17 mouse cellular contexts compared by ENCODE assay signal in the genomic region with DNA sequence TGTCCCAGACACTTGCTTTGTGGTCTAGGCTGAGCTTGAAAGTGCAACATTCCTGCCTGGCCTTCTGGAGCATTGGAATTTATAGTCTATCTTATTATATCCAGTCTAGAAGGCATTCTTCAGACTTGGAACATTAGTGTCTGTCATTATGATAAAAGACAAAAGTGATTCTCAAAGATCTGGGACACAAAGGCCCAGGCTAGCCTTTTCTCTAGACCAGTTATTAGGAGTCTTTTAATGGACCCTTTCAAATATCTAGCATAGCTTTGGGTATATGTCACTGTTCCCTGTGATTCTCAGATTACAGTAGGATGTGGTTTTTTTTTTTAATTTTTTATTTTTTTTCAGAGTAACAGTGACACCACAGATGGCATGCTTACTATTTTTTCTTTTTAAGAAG. TPM values are rescaled to one million over a fixed set of nuclear protein-coding genes. Genes with fewer than 3 reads are reported as not detected.
DNase-seq lines count a peak whose midpoint lies in the region; ATAC-seq and TF ChIP-seq lines count a peak whose summit lies in the region.
"Had no signal": no experiment of that assay in that cellular context is flagged by ENCODE, and none has a peak within 500 bp of the region (broad histone marks: within the 10 kb centered on the region; RNA-seq: fewer than 3 reads in every experiment).

No protein-coding gene starts in this region.

- H3K4me1 ChIP-seq in embryonic fibroblast, embryonic 13.5 days (ENCODE audit: control insufficient read depth, insufficient read depth, low read length) = peaks cover 4% of the 10 kb centered on the region

- no peak for ATAC-seq in erythroblast, adult 5-6 weeks (replicated peaks; ENCODE audit: low FRiP score, poor library complexity, severe bottlenecking)
- ATAC-seq: activated CD4-positive, CD25-positive, alpha-beta regulatory T cell, adult 4 months; CD4-positive, CD25-positive, alpha-beta regulatory T cell, adult 4 months had no signal

- no peak for TF ChIP-seq POLR2A in embryonic fibroblast, embryonic 13.5 days (IDR thresholded peaks at IDR 0.05; ENCODE audit: low read depth, low read length)

- peak; percentile 11 for DNase-seq in 3134 (ENCODE audit: extremely low read depth, insufficient read length, low spot score)
- peak; percentile 92 for DNase-seq in Muller cell, postnatal 12 days (ENCODE audit: inconsistent ontology term)
- no peak for DNase-seq in cerebellum, postnatal 14 days
- no peak for DNase-seq in layer of hippocampus, adult 2 months (ENCODE audit: low spot score in 2 of 2)
- DNase-seq: adrenal gland, adult 8-10 months; B cell, adult 2 months; cerebellum, adult 11-12 months; cerebellum, adult 9-10 months; cerebellum, postnatal 10 days; cerebellum, postnatal 36 days had no signal

- H3K4me3 ChIP-seq in embryonic fibroblast, embryonic 13.5 days (ENCODE audit: insufficient read depth, low read length) = no peak overlapping the region
- H3K4me3 ChIP-seq in layer of hippocampus, adult 2 months = no peak overlapping the region

- TF ChIP-seq CTCF in embryonic fibroblast, embryonic 13.5 days (IDR thresholded peaks at IDR 0.05; ENCODE audit: borderline replicate concordance, insufficient read depth, low read length) = no peak
- TF ChIP-seq CTCF in layer of hippocampus, adult 2 months (conservative IDR thresholded peaks at IDR 0.05) = no peak

- H3K27ac ChIP-seq in embryonic fibroblast, embryonic 13.5 days (ENCODE audit: insufficient read depth, low read length) = peak overlapping the region; percentile 56; the same call in 1 of the 2 replicates
- H3K27ac ChIP-seq in layer of hippocampus, adult 2 months = no peak overlapping the region
- H3K27ac ChIP-seq: embryonic facial prominence, embryonic 13.5 days; embryonic facial prominence, embryonic 15.5 days; forebrain, embryonic 12.5 days had no signal

RNA-seq across cellular contexts. Expression of a gene that starts 1.3 kb away (rescaled TPM):
- 42.3 and 44.0 TPM in 2 replicates for polyA plus RNA-seq in embryonic fibroblast, embryonic 13.5 days (2011; ENCODE audit: insufficient read length, low read depth, missing spikeins)
- total RNA-seq in layer of hippocampus, adult 2 months (2021) = 10 to 100 TPM; 19.9 to 24.5 TPM
- 1.7 and 7.7 TPM in 2 replicates for total RNA-seq in erythroblast, adult 5-6 weeks (2015; ENCODE audit: low replicate concordance)
- 3.2 and 5.2 TPM in 2 replicates for total RNA-seq in erythroblast, adult 5-6 weeks (2017; ENCODE audit: low replicate concordance)

RNA-seq across cellular contexts. Expression of a gene that starts 44.7 kb away (rescaled TPM):
- 9.6 and 11.9 TPM in 2 replicates for polyA plus RNA-seq in embryonic fibroblast, embryonic 13.5 days (2011; ENCODE audit: insufficient read length, low read depth, missing spikeins)
- total RNA-seq in layer of hippocampus, adult 2 months (2021) = 1 to 10 TPM; 2.1 to 2.6 TPM
- 0.42 TPM in 1 of 2 replicates, not detected in the other for total RNA-seq in erythroblast, adult 5-6 weeks (2015; ENCODE audit: low replicate concordance)
- total RNA-seq in erythroblast, adult 5-6 weeks (2017; ENCODE audit: low replicate concordance) = 0.09 TPM in 1 of 2 replicates, not detected in the other

Comparison
In these comparisons a context has a peak if more than half of its experiments do, and no peak if none do; other contexts are left out.
1. DNase-seq: peak in 3134 (single experiment) and Muller cell, postnatal 12 days (single experiment); none in cerebellum, postnatal 14 days (0 of 2) and layer of hippocampus, adult 2 months (0 of 2).